Mouse (Mus musculus) regulatory T cell (primary cell): ENCODE measurements around the gene Atp2a1.
"Not testable (repeated sequence)": the region's sequence is repeated elsewhere in the genome, so short reads cannot be mapped to it uniquely, and the experiment has no call there.

Experiments
- in situ Hi-C: fragments of 300-600 bp; cut with MboI, MseI; formaldehyde crosslinking; loops from one replicate; pipeline ENCODE4 v1.15.1; 2025; ENCODE audit warnings: high pct_unique_total_duplicates

Gene Atp2a1

DNA sequence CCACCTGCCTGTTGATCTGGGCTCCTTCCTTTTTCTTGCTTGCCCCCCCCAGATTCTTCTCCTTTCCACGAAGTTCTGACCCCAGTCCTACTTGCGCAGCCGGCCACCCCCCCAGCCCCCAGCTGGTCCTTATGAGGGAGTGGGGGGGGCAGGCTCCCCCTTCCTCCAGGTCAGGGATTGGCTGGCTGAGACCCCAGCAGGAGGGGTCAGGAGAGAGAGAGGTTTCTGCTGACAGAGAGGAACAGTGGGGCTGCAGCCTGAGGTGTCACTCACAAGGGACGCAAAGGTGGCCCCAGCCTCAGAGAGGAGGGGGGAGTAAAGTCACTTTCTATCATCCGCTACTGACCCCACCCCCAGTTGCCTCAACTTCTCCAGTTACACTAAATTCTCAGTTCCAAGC lies at the start of gene Atp2a1:
Gene Atp2a1 (minus strand): TSS at position 105 of the 400 bp plus-strand sequence.
- in situ Hi-C loops: no loop called here

DNA sequence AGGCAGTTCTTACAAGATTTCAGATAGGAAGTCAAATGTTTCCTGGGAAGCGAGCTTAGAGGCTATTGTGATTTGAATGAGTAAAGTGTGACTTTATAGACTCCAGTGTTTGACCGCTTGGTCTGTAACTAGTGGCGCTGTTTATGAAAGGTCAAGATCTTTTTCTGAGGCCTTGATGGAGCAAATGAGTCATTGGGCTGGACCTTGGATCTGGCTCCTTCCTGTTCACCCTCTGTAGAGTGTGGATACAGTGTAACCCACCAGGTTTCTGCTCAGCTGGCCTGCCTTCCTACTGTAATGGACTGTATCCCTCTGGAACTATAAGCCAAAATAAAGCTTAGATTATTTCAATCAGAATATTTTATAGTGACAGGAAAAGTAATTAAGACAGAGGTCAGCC lies 48.4 kb upstream of the Atp2a1 start:
- in situ Hi-C loops: no loop called here

DNA sequence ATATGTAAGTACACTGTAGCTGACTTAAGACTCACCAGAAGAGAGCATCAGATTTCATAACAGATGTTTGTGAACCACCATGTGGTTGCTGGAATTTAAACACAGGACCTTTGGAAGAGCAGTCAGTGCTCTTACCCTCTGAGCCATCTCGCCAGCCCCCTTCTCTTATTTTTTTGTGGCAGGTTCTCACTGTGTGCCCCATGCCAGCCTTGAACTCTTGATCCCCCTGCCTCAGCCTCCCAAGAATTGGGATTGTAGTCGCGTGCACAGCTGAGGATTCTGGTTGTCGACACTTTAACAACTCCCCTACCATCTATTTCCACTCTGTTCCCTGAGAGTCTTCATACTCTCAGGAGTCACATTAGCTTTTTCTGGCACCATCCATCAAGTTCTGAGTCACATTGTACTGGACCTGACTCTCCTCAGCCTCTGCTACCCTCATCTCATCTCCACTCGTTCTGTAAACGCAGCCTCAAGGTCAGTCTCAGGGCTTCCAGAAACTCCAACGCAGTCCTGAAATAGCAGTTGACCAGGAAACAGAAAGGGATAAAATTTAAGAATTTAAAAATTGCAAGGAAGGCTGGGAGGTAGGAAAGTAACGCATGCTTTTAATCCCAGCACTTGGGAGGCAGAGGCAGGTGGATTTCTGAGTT lies 44.3 kb upstream of the Atp2a1 start:
- in situ Hi-C loops: no loop called here

DNA sequence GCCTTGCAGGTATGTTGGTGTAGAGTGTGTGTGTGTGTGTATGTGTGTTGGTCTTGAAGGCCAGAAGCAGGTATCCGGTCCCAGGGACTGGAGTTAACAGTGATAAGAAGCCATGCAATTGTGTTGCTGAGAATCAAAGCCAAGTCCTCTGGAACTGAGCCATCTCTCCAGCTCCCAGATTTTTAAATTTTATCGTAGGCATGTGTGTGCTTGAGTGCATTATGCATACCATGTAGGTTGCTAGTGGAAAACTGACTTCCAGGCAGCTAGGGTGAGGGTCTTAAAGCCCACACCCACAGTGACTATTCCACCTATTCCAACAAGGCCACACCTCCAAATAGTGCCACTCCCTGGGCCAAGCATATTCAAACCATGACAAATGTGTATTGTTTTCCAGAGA lies 42.0 kb upstream of the Atp2a1 start:
- in situ Hi-C loops: no loop called here

DNA sequence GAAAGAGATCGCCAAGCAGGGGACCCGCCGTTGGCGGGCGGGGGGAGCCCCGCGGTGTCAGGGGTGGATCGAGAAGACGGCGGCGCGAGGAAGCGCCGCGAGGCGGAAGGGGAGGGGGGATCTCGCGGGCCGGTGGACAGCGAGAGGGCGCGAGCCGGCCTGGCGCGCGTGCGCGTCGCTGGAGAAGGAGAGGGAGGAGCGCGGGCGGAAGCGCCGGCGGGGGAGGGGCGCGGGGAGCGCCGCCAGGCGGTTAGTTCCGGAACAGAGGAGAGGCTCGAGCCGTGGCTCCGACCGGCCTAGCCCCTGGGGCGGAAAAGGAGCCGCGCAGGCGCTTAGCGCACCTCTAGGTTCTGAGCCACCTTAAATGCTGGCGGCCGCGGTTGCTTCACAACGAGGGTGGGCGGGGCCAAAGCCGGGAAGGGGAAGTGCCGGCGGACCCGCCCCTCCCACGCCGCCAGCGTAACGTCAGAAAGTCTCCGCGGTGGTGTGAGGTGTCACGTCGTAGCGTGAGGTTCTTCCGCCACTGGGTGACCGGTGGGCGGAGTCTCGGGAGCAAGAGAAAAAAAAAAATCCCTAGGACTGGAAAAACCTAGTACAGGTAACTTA lies 40.5 kb upstream of the Atp2a1 start, which contains the start of gene Atxn2l:
Gene Atxn2l (minus strand): TSS at position 165 of the 606 bp plus-strand sequence.
- in situ Hi-C loops: no loop called here

DNA sequence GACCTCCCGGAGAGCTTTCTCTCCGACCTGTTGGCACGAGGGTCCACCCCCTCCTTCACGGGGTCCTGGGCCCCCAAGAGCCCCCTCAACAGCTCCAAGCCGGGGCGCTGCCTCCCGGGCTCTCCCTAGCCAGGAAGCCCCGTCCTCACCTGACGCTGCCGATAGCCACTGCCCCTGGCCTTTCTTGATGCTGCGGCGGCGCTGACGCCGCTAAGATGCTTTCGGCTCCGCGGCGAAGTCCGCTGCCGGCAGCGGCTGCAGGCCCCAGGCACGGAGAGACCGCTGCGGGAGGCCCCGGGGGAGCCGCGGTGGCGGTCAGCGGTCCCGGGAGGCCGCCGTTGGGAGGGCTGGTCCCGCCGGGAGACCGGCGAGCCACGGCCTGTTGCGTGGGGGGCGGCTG lies 39.8 kb upstream of the Atp2a1 start:
- in situ Hi-C loops: no loop called here

DNA sequence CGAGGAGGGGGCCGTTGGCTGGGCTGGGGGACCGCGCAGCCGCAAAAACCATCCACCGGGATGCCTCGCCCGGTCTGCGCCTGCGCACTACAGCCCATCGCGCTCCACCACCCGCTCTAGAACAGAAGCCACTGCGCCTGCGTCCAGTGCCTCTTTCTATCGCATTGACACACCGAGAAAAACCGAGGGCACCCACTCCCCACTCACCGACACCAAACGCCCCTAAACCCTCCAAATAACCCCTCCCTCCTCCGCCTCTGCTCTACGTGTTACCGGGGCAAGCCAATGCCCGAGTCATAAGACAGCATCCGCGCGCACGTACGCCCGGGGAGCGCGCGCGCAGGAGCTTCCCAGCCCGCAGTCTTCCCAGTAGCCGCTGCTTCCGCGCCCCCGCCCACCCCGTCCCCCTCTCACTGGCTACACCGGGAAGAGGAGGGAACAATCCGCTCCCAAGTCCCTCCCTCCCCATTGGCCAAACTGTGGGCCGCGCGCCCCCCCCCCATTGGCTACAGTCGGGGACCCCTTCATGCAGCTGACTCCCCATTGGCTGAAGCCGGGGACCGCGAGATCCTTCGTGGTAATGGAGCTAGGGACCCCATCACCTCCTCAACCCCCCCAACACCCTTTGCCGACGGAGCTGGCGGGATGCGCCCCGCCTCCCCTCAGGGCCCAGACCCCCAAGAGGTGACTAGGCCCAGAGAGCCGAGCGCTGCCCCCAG lies 39.3 kb upstream of the Atp2a1 start:
- in situ Hi-C loops: no loop called here

DNA sequence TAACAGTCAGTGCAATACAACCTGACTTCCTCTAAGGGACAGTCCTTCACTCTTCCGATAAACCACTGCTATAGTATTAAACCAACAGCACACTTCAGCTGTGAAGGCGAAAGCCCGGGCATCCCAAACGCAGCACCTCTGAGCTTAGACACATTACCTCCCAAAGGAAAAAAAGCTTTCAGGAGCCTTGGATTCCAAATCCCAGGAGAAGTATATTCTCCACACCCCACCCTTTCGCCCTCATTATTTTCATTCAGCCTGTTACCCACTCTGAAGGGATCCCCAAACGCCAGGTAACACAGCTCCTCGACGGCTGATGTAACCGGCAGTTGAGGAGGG lies 38.7 kb upstream of the Atp2a1 start:
- in situ Hi-C loops: no loop called here

DNA sequence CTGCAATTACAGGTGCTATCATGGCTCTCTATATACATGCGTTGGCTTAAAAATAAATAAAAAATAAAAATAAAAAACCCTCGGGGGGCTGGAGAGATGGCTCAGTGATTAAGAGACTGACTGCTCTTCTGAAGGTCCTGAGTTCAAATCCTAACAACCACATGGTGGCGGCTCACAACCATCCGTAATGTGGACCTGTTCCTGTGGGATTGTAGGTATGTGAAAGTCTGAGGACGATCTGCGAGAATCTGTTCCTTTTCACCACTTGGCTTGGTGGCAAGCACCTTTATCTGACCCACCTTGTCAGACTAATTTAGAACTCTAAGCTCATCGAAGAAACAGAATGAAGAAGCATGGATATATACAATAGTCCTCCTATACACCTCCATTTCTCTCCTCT lies 36.5 kb upstream of the Atp2a1 start:
- in situ Hi-C loops: loop anchor here (5.0 kb wide), 1 partner anchor 63 kb away; no protein-coding TSS in a partner anchor

DNA sequence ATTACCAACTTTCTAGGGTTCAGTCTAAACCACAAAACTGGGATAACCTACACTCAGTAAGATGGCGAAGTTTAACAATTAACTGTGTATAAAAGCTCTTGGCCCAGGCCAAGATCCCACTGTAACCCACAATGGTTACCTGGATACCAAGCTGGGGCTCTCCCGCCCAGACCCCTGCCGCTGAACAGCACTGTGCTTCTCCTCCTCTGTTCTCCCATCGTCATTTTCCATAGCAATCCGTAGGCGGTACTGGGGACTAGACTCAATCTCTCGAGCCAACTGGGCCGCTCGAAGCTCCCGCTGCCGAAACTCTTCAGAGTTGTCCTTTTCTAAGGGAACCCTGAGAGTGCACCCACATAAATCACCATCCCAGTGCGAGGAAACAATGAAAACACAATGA lies 35.1 kb upstream of the Atp2a1 start:
- in situ Hi-C loops: loop anchor here (5.0 kb wide), 1 partner anchor 64 kb away; no protein-coding TSS in a partner anchor

DNA sequence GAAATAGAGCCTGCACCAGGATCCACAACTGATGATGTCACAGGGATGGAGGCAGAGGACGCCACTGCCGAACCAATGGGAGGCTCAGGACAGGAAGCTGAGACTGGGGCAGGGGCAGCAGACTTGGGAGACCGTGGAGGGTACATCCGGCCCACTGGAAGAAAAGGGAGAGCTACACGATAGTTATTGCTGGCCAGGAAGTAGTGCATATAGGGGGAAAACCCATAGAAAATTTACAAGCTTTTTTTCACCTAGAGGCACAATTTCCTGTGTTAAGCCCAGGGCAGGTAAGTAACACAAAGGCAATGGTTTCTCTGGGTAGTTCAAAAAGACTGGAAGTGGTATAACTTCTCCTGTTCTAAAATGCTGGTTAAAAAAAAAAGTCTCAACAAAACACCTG lies 33.6 kb upstream of the Atp2a1 start:
- in situ Hi-C loops: loop anchor here (5.0 kb wide), 1 partner anchor 66 kb away; no protein-coding TSS in a partner anchor

DNA sequence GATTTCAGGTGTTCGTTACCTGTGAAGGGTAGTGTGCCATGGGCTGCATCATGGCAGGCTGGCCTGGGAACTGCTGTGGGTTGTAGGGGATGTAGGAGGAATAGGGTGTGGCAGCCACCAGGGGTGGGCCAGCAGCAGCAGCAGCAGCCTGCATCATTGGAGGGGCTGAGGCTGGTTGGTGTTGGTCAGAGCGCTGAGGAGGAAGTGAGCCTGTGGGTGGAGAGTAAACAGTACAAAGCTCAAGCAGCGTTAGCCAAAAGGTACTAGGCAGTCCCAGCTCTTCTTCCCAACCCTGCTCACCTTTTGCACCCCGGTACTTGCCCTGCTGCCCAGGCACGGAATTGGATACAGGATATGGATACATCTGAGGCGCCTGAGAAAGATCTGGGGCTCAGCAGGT lies 31.2 kb upstream of the Atp2a1 start:
- in situ Hi-C loops: no loop called here

DNA sequence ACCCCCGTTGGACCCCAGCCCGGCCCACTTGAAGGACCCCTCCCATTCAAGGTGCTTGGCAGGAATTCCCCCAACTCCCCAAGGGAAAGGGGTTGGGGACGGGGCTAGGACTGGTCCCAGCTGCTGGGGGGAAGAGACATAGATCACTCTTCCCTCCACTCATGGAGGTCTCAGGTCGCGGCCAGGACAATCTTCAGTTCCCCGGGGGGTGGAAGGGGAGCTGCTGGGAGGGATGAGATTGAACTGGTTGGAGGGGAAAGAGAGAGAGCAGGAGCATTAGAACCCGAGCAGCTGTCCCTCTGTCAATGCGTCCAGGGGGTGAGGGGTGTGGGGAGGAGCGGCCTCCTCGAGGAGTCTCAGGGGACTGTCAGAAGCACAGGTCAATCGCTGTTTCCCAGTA lies 29.1 kb upstream of the Atp2a1 start:
- in situ Hi-C loops: no loop called here

DNA sequence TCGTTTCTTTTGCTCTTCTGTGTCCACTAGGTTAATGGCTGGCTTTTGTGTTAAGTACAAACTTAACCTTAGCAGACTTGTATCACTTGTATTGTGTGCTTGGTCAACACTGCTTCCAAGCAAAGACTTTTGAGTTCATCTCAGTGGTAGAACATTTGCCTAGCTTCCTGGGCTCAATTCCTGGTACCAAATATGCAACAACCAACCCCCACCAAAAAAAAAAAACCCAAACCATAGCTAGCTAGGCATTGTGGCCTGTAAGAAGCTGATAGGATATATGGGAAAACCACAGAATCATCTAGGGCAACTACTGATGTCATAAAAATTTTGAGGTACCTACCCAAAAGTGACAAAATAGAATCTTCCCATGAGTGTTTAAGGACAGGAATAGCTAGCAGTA lies 28.1 kb upstream of the Atp2a1 start:
- in situ Hi-C loops: no loop called here

DNA sequence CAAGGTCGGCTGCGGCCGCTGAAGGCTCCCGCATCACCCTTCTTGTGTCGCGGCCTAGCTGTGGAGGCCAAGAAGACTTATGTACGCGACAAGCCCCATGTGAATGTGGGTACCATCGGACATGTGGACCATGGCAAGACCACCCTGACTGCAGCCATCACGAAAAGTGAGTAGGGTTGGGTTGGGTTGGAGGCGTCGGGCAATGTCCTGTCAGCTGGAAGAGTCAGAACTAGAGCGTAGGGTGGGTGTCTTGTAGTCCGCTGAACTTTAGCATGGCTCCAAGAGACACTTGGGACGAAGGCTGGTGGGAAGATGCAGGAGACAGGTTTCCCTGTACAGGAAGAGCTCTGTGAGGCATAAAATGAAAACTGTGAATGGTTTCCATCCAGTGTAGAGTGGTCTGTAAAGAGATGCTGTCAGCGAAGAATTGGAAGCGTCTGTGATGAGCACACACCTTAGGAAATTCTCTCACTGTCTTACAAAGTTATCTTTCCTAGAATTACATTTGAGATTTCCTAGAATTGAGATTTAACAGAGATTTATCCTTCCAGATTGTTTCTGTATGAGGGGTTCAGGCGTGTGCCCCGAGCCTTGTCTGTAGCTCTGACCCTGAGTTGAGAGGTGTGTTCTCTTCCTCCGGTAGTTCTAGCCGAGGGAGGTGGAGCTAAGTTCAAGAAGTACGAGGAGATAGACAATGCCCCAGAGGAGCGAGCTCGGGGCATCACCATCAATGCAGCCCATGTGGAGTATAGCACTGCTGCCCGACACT lies 24.9 kb upstream of the Atp2a1 start:
- in situ Hi-C loops: not testable (repeated sequence)

DNA sequence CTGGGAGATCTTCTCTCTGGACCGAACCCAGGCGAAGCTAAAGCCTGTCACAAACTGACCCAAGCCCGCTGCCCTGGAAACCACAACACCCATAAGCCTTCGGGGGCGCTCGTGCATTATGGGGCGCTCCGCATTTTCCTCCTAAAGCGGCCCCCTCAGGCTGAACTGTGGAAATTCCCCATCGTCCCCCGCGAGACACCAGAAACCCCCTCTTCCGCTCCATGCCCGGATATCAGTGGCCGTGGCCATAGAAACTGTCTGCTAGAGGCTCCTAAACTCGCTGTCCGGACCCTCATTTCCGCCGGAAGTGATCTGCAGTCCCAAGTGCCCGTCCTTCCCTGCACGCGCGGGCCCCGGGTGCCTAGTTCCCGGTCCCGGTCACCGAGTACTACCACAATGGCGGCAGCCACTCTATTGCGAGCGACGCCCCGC lies 24.2 kb upstream of the Atp2a1 start, which contains the start of gene Tufm:
Gene Tufm (plus strand): TSS at position 310 of the 432 bp plus-strand sequence.
- in situ Hi-C loops: no loop called here

DNA sequence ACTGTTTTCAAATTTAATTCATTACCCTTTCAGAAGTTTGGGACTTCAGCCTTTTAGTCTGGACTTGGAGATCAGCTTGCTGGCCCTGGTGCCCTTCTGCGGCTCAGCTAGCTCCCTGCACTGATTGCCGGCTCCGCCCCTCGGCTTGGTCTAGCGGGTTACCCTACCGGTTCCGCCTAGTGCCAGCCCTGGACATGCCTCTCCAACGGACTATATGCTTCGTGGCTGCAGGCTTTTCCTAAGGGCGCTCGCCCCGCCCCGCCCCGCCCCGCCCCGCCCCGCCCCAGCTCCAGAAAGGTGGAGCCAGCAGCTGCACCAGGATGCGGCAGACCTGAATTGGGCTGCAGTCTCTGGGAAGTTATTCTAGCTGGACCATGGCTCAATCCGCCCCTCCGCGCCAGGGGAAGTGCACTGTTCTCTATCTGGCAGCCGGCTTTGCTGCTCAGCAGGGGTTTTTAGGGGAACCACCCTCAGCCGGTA lies 19.5 kb upstream of the Atp2a1 start:
- in situ Hi-C loops: no loop called here

DNA sequence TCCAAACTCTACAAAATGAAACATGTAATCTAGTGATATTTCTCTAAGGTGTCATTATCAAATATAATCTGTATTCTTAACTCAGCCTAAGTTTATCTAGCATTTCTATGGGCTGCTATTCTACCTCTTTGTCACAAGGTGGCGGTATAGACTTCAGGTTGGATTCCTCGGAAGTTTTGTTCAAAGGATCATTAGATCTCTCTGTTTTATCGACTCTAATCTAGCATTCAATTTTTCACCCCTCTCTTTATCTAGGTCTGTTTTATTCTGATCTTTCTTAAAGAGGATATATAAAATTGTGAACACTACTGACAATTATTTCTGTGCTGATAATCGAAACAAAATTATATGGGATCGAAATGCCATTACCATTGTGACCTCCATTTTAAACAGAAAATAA lies 18.8 kb upstream of the Atp2a1 start:
- in situ Hi-C loops: no loop called here

DNA sequence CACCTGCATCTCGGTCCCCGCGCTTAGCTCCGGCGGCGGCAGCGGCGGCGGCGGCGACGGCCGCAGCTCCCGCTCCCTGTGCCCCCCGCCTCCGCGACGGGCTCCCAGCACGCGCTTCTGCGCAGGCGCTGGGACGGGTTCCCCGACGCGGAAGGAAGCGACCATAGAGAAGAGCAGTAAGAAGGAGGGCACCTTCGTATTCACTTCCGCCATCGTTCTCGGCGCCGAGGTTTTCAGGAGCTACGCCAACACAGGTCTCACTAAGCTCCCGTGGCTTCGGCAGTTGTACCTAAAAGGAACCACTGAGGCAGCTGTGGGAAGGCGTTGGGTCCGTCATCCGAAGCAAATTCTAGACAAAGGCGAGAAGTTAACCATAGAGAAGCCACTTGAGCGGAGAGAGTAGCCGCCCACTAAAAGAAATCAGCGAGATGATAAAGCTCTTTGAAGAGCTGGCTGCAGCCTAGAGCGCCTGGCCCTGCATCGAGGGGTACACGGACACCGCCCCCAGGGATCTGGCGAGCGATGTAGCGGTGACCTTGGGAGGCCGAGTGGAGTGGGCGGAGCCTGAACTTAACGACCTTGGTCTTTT lies 12.2 kb upstream of the Atp2a1 start, which contains the start of gene Sh2b1:
Gene Sh2b1 (minus strand): TSS at position 432 of the 589 bp plus-strand sequence.
- in situ Hi-C loops: loop anchor here (5.0 kb wide), 1 partner anchor 78 kb away; the partner anchor contains the start of gene Nfatc2ip

DNA sequence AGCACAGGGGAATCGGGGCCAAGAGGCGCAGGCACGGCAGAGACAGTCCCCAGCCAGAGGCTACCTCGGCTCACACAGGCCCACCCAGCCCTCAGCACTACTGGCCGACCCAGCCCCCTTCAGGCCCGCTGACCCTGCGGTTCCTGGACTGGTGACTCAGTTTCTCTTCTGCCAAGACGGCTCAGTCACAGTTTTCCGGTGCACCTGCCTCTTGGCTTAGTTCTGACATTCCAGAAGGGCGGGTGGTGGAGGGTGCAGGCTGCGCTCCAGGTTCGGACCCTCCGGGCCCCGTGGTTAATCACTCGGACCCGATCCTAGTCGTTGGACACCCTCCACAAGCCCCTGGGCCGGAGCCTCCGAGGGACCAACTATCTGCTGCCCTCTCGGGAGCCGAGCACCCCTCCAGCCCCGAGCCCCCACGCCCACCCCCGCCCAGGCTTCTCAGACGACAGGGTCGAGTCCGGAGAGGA lies 11.6 kb upstream of the Atp2a1 start:
- in situ Hi-C loops: loop anchor here (5.0 kb wide), 1 partner anchor 77 kb away; the partner anchor contains the start of gene Nfatc2ip
